Mouse (Mus musculus): ENCODE data around the gene Abhd11. TPM values are rescaled to one million over a fixed set of nuclear protein-coding genes. Genes with fewer than 3 reads are reported as not detected.

Gene Abhd11
- polyA plus RNA-seq, 1 experiment from 2014 or later, result 71.6 TPM

GRCm38 (mm10) chr5:135011809-135012613 lies 3.1 kb downstream of the Abhd11 start:
- Histone ChIP-seq H3K27me3 (no peaks in the 10 kb centered on the region), H3K36me3 (0 out of 2 replicates have a peak, but pooled peaks cover 6% of the 10 kb centered on the region), H3K9me3 (replicated peaks) (no peaks in the 10 kb centered on the region), H3K27ac (peak overlapping the region; percentile 86), H3K4me3 (replicated peaks) (peak overlapping the region; percentile 42), H3K9ac (peak overlapping the region; percentile 36; the same call in 1 of the 2 replicates), H3K4me1 (peaks cover 50% of the 10 kb centered on the region), H3K4me2 (peak overlapping the region; percentile 83)
- 23% methylated on average over 26 of the region's 26 CpGs for WGBS
- no peak for ATAC-seq (replicated peaks; ENCODE audit: low FRiP score)

- Histone ChIP-seq H3K9ac (peak overlapping the region; percentile 36; the same call in 1 of the 2 replicates), H3K4me2 (peak overlapping the region; percentile 83), H3K27me3 (no peaks in the 10 kb centered on the region), H3K9me3 (replicated peaks) (no peaks in the 10 kb centered on the region), H3K27ac (peak overlapping the region; percentile 86), H3K36me3 (0 out of 2 replicates have a peak, but pooled peaks cover 6% of the 10 kb centered on the region), H3K4me1 (peaks cover 49% of the 10 kb centered on the region), H3K4me3 (replicated peaks) (peak overlapping the region; percentile 42)
- ATAC-seq (replicated peaks; ENCODE audit: low FRiP score), result no peak
- 6% methylated on average over 16 of the region's 16 CpGs for WGBS
Observed at GRCm38 (mm10) chr5:135012671-135013441, 3.9 kb downstream of the Abhd11 start.

- Histone ChIP-seq H3K4me2 (no peak overlapping the region), H3K27me3 (no peaks in the 10 kb centered on the region), H3K27ac (no peak overlapping the region), H3K4me3 (replicated peaks) (no peak overlapping the region), H3K4me1 (peaks cover 36% of the 10 kb centered on the region), H3K9me3 (replicated peaks) (no peaks in the 10 kb centered on the region), H3K9ac (no peak overlapping the region), H3K36me3 (0 out of 2 replicates have a peak, but pooled peaks cover 6% of the 10 kb centered on the region)
- WGBS, result 14% methylated on average over 7 of the region's 7 CpGs
- 0 out of 2 replicates have a peak, but pooled peaks have one; percentile 10 for ATAC-seq (replicated peaks; ENCODE audit: low FRiP score)
Observed at GRCm38 (mm10) chr5:135015497-135015896, 6.5 kb downstream of the Abhd11 start.

GRCm38 (mm10) chr5:135016224-135016759 lies 7.3 kb downstream of the Abhd11 start:
- WGBS, result 52% methylated on average over 4 of the region's 4 CpGs
- Histone ChIP-seq H3K4me2 (no peak overlapping the region), H3K36me3 (0 out of 2 replicates have a peak, but pooled peaks cover 1% of the 10 kb centered on the region), H3K27ac (no peak overlapping the region), H3K4me1 (peaks cover 28% of the 10 kb centered on the region), H3K27me3 (no peaks in the 10 kb centered on the region), H3K9me3 (replicated peaks) (no peaks in the 10 kb centered on the region), H3K9ac (no peak overlapping the region), H3K4me3 (replicated peaks) (no peak overlapping the region)
- ATAC-seq (replicated peaks; ENCODE audit: low FRiP score), result no peak

- no peak for ATAC-seq (replicated peaks; ENCODE audit: low FRiP score)
- H3K27ac ChIP-seq, result peak overlapping the region; percentile 37; the same call in 1 of the 2 replicates
- 42% methylated on average over 6 of the region's 6 CpGs for WGBS
- H3K9me3 ChIP-seq (replicated peaks), result no peaks in the 10 kb centered on the region
- peaks cover 42% of the 10 kb centered on the region for H3K4me1 ChIP-seq
- no peaks in the 10 kb centered on the region for H3K27me3 ChIP-seq
- no peak overlapping the region for H3K4me2 ChIP-seq
- H3K36me3 ChIP-seq, result no peaks in the 10 kb centered on the region
- no peak overlapping the region for H3K9ac ChIP-seq
- H3K4me3 ChIP-seq (replicated peaks), result no peak overlapping the region
Observed at GRCm38 (mm10) chr5:135021814-135022213, 12.9 kb downstream of the Abhd11 start.

GRCm38 (mm10) chr5:135023344-135024173 lies 14.6 kb downstream of the Abhd11 start, which contains the start of gene Stx1a:
Gene Stx1a (plus strand): TSS chr5:135023482.
- no peaks in the 10 kb centered on the region for H3K27me3 ChIP-seq
- no peaks in the 10 kb centered on the region for H3K36me3 ChIP-seq
- H3K27ac ChIP-seq, result peak within 1 kb of the TSS; percentile 65
- peak; percentile 90 for ATAC-seq (replicated peaks; ENCODE audit: low FRiP score)
- WGBS, result under 1% methylated on average over 56 of the region's 61 CpGs
- H3K4me2 ChIP-seq, result peak within 1 kb of the TSS; percentile 93
- H3K9me3 ChIP-seq (replicated peaks), result no peaks in the 10 kb centered on the region
- peaks cover 46% of the 10 kb centered on the region for H3K4me1 ChIP-seq
- peak within 1 kb of the TSS; percentile 80 for H3K9ac ChIP-seq
- peak within 1 kb of the TSS; percentile 73 for H3K4me3 ChIP-seq (replicated peaks)

GRCm38 (mm10) chr5:135024665-135025224 lies 15.8 kb downstream of the Abhd11 start:
- H3K4me2 ChIP-seq, result peak overlapping the region; percentile 93
- H3K4me3 ChIP-seq (replicated peaks), result peak overlapping the region; percentile 73
- H3K27me3 ChIP-seq, result no peaks in the 10 kb centered on the region
- no peaks in the 10 kb centered on the region for H3K36me3 ChIP-seq
- H3K27ac ChIP-seq, result peak overlapping the region; percentile 65; the same call in 1 of the 2 replicates
- WGBS, result 17% methylated on average over 11 of the region's 11 CpGs
- H3K9ac ChIP-seq, result 0 out of 2 replicates have a peak overlapping the region, but pooled peaks have one; percentile 80
- peaks cover 57% of the 10 kb centered on the region for H3K4me1 ChIP-seq
- no peak for ATAC-seq (replicated peaks; ENCODE audit: low FRiP score)
- H3K9me3 ChIP-seq (replicated peaks), result no peaks in the 10 kb centered on the region

GRCm38 (mm10) chr5:135025899-135026298 lies 16.9 kb downstream of the Abhd11 start:
- H3K4me1 ChIP-seq, result peaks cover 57% of the 10 kb centered on the region
- ATAC-seq (replicated peaks; ENCODE audit: low FRiP score), result no peak
- H3K36me3 ChIP-seq, result no peaks in the 10 kb centered on the region
- H3K9ac ChIP-seq, result 0 out of 2 replicates have a peak overlapping the region, but pooled peaks have one; percentile 7
- H3K4me2 ChIP-seq, result peak overlapping the region; percentile 93
- H3K4me3 ChIP-seq (replicated peaks), result peak overlapping the region; percentile 73
- WGBS, result 8% methylated on average over 7 of the region's 7 CpGs
- H3K27me3 ChIP-seq, result no peaks in the 10 kb centered on the region
- H3K9me3 ChIP-seq (replicated peaks), result no peaks in the 10 kb centered on the region
- peak overlapping the region; percentile 45; the same call in 1 of the 2 replicates for H3K27ac ChIP-seq

- peak overlapping the region; percentile 7; the same call in 1 of the 2 replicates for H3K4me3 ChIP-seq (replicated peaks)
- no peaks in the 10 kb centered on the region for H3K9me3 ChIP-seq (replicated peaks)
- peak overlapping the region; percentile 34 for H3K4me2 ChIP-seq
- ATAC-seq (replicated peaks; ENCODE audit: low FRiP score), result no peak
- peak overlapping the region; percentile 57 for H3K27ac ChIP-seq
- 45% methylated on average over 18 of the region's 18 CpGs for WGBS
- peaks cover 40% of the 10 kb centered on the region for H3K4me1 ChIP-seq
- peaks cover under 1% of the 10 kb centered on the region; the same call in 1 of the 2 replicates for H3K36me3 ChIP-seq
- H3K9ac ChIP-seq, result no peak overlapping the region
- H3K27me3 ChIP-seq, result no peaks in the 10 kb centered on the region
Observed at GRCm38 (mm10) chr5:135029007-135029854, 20.3 kb downstream of the Abhd11 start.

GRCm38 (mm10) chr5:135032581-135032980 lies 23.6 kb downstream of the Abhd11 start:
- Histone ChIP-seq H3K9me3 (replicated peaks) (no peaks in the 10 kb centered on the region), H3K4me2 (no peak overlapping the region), H3K9ac (no peak overlapping the region), H3K4me3 (replicated peaks) (no peak overlapping the region), H3K27me3 (no peaks in the 10 kb centered on the region), H3K36me3 (peaks cover 13% of the 10 kb centered on the region), H3K27ac (no peak overlapping the region), H3K4me1 (peaks cover 14% of the 10 kb centered on the region)
- ATAC-seq (replicated peaks; ENCODE audit: low FRiP score), result no peak
- WGBS, result 89% methylated on average over 5 of the region's 5 CpGs
